Mouse (Mus musculus) urinary bladder, postnatal 10 days (tissue): ENCODE measurements around the gene Eloa.

Experiments
- DNase-seq: peaks from one replicate; pipeline ENCODE4 v3.0.0; 2022; ENCODE audit warnings: low spot score

Eloa gene

GRCm38 (mm10) chr4:135954241-135954640 lies 67.3 kb downstream of the Eloa start:
- DNase-seq = peak; percentile 59
